Mouse (Mus musculus): Measurements from ENCODE around the gene Zfp74. TPM values are rescaled to one million over a fixed set of nuclear protein-coding genes. Genes with fewer than 3 reads are reported as not detected.

Zfp74 gene
- polyA plus RNA-seq, 1 experiment from 2014 or later = 1.5 TPM

DNA sequence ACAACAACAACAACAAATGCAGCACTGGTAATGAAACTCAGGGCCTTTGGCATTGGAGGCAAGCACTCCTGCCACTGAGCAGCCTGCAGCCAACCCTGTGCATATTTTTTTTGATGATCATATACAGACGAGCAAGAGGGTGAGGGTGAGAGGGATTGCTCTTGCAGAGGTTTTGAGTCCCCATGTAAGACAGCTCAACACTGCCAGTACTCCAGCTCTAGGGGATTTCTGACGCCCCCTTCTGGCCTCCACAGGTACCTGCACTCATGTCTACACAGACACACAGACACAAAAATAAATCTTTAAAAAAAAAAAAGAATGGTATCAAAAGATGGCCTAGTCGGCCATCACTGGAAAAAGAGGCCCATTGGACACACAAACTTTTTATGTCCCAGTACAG is 5.1 kb upstream of the Zfp74 start:
- ATAC-seq (ENCODE audit: low read depth) = no peak
- no peak overlapping the region for H3K4me3 ChIP-seq (ENCODE audit: low read depth, low read length)
- 35% methylated on average over 3 of the region's 3 CpGs for WGBS (ENCODE audit: insufficient replicate concordance)
- no peak overlapping the region for H3K27ac ChIP-seq (ENCODE audit: low read length)
- no peaks in the 10 kb centered on the region for H3K27me3 ChIP-seq (ENCODE audit: control insufficient read depth, insufficient read depth, low read depth, low read length)
- peaks cover 3% of the 10 kb centered on the region; the same call in 1 of the 2 replicates for H3K4me1 ChIP-seq (ENCODE audit: control insufficient read depth, low read depth, low read length)
- H3K9ac ChIP-seq (ENCODE audit: low read depth, low read length) = no peak overlapping the region
- H3K36me3 ChIP-seq (ENCODE audit: control insufficient read depth, insufficient read depth) = no peaks in the 10 kb centered on the region
- no peak overlapping the region for H3K4me2 ChIP-seq (ENCODE audit: low read depth, low read length)
- peaks cover 3% of the 10 kb centered on the region; the same call in 1 of the 2 replicates for H3K9me3 ChIP-seq (replicated peaks; ENCODE audit: control insufficient read depth, low read length)

- no peak overlapping the region for H3K4me2 ChIP-seq (ENCODE audit: low read depth, low read length)
- H3K4me1 ChIP-seq (ENCODE audit: control insufficient read depth, low read depth, low read length) = peaks cover 3% of the 10 kb centered on the region
- no peaks in the 10 kb centered on the region for H3K27me3 ChIP-seq (ENCODE audit: control insufficient read depth, insufficient read depth, low read depth, low read length)
- H3K4me3 ChIP-seq (ENCODE audit: low read depth, low read length) = no peak overlapping the region
- no peaks in the 10 kb centered on the region for H3K36me3 ChIP-seq (ENCODE audit: control insufficient read depth, insufficient read depth)
- 47% methylated on average over 11 of the region's 11 CpGs for WGBS (ENCODE audit: insufficient replicate concordance)
- no peak for ATAC-seq (ENCODE audit: low read depth)
- no peak overlapping the region for H3K27ac ChIP-seq (ENCODE audit: low read length)
- H3K9me3 ChIP-seq (replicated peaks; ENCODE audit: control insufficient read depth, low read length) = peaks cover 3% of the 10 kb centered on the region; the same call in 1 of the 2 replicates
- no peak overlapping the region for H3K9ac ChIP-seq (ENCODE audit: low read depth, low read length)
Measured at GRCm38 (mm10) chr7:29958125-29958724, 4.3 kb upstream of the Zfp74 start.

DNA sequence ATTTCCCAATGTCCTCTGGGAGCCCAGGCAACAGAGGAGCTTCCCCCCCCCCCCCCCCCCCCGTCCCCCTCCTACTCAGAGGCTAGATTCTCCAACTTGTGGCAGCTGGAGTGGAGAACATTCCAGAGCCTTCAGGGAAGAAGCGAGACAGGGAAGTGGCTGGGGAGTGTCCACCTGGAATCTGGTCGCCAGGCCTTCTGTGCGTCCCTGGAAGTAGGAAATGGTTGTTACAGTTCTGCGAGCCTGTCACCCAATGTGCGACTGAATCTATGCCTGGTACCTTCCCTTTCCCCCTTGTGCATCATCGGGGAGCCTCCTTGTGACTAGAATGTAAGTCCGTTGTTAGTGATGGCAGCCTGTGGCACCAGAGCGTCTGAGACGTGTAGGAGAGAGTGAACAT is 2.4 kb upstream of the Zfp74 start:
- H3K9me3 ChIP-seq (replicated peaks; ENCODE audit: control insufficient read depth, low read length) = peaks cover 3% of the 10 kb centered on the region; the same call in 1 of the 2 replicates
- H3K4me2 ChIP-seq (ENCODE audit: low read depth, low read length) = no peak overlapping the region
- ATAC-seq (ENCODE audit: low read depth) = no peak
- no peak overlapping the region for H3K4me3 ChIP-seq (ENCODE audit: low read depth, low read length)
- 63% methylated on average over 10 of the region's 10 CpGs for WGBS (ENCODE audit: insufficient replicate concordance)
- no peak overlapping the region for H3K27ac ChIP-seq (ENCODE audit: low read length)
- H3K4me1 ChIP-seq (ENCODE audit: control insufficient read depth, low read depth, low read length) = peaks cover 3% of the 10 kb centered on the region
- H3K36me3 ChIP-seq (ENCODE audit: control insufficient read depth, insufficient read depth) = no peaks in the 10 kb centered on the region
- no peak overlapping the region for H3K9ac ChIP-seq (ENCODE audit: low read depth, low read length)
- no peaks in the 10 kb centered on the region for H3K27me3 ChIP-seq (ENCODE audit: control insufficient read depth, insufficient read depth, low read depth, low read length)

DNA sequence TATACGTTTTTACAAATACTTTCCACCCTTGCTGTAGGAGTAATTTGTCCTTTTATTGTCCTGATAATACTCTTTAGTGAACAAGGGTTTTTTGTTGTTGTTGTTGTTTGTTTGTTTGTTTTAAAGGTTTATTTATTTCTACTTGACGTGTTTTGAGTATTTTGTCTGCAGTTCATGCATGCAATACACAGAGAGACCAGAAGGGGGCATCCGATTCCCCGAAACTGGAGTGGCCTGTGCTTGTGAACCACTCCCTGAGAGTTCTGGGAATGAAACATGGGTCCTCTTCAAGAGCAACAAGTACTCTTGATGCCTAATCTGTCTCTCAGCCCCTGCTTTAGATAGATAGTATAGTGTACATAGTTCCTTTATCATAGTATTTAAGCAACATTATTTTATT is 842 bp upstream of the Zfp74 start:
- Histone ChIP-seq H3K27me3 (ENCODE audit: control insufficient read depth, insufficient read depth, low read depth, low read length) (no peaks in the 10 kb centered on the region), H3K9me3 (replicated peaks; ENCODE audit: control insufficient read depth, low read length) (peaks cover 3% of the 10 kb centered on the region; the same call in 1 of the 2 replicates), H3K36me3 (ENCODE audit: control insufficient read depth, insufficient read depth) (no peaks in the 10 kb centered on the region), H3K4me2 (ENCODE audit: low read depth, low read length) (peak overlapping the region; percentile 83), H3K9ac (ENCODE audit: low read depth, low read length) (no peak overlapping the region), H3K4me3 (ENCODE audit: low read depth, low read length) (peak overlapping the region; percentile 78), H3K4me1 (ENCODE audit: control insufficient read depth, low read depth, low read length) (peaks cover 3% of the 10 kb centered on the region), H3K27ac (ENCODE audit: low read length) (no peak overlapping the region; the same call in 1 of the 2 replicates)
- ATAC-seq (ENCODE audit: low read depth) = no peak
- 20% methylated on average over 4 of the region's 4 CpGs for WGBS (ENCODE audit: insufficient replicate concordance)

DNA sequence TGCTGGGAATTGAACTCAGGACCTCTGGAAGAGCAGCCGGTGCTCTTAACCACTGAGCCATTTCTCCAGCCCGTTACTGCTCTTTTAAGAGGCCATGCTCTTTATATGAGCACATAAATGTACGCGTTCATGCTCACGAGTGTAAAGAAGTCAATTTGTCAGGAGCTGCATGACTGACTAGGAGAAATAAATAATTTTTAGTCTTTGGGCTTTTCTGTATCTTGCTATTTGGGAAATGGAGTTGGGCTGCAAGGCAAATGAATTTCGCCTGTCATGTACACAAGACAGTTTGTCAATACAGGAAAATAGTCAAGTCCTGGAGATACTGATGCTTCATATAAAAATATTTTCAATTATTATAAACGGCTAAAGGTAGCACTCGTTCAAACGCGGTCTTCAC is 803 bp downstream of the Zfp74 start:
- Histone ChIP-seq H3K4me1 (ENCODE audit: control insufficient read depth, low read depth, low read length) (peaks cover 3% of the 10 kb centered on the region), H3K4me2 (ENCODE audit: low read depth, low read length) (peak overlapping the region; percentile 83), H3K27me3 (ENCODE audit: control insufficient read depth, insufficient read depth, low read depth, low read length) (no peaks in the 10 kb centered on the region), H3K9ac (ENCODE audit: low read depth, low read length) (peak overlapping the region; percentile 85), H3K27ac (ENCODE audit: low read length) (no peak overlapping the region), H3K9me3 (replicated peaks; ENCODE audit: control insufficient read depth, low read length) (peaks cover 3% of the 10 kb centered on the region; the same call in 1 of the 2 replicates), H3K36me3 (ENCODE audit: control insufficient read depth, insufficient read depth) (no peaks in the 10 kb centered on the region), H3K4me3 (ENCODE audit: low read depth, low read length) (peak overlapping the region; percentile 78)
- WGBS (ENCODE audit: insufficient replicate concordance) = 35% methylated on average over 10 of the region's 10 CpGs
- no peak for ATAC-seq (ENCODE audit: low read depth)

DNA sequence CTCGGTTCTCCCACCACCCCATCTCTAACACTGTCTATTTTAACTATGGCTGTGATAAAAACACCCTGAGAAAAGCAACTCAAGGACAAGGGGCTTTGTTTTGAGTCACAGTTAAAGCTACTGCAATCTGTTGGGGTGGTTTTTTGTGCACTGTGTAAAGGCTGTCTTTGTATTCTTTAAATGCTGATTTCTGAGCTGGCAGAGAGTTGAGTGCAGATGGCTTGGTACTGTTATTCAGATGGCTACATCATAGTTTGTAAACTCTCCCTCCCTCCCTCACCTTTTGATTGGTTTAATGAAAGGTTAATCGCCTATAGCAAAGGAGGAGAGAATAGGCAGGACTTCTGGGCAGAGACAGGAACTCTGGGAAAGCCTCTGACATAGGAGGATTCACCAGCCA is 9.7 kb downstream of the Zfp74 start:
- ATAC-seq (ENCODE audit: low read depth) = no peak
- H3K36me3 ChIP-seq (ENCODE audit: control insufficient read depth, insufficient read depth) = no peaks in the 10 kb centered on the region
- H3K4me2 ChIP-seq (ENCODE audit: low read depth, low read length) = no peak overlapping the region
- 57% methylated on average over 2 of the region's 2 CpGs for WGBS (ENCODE audit: insufficient replicate concordance)
- no peak overlapping the region for H3K27ac ChIP-seq (ENCODE audit: low read length)
- H3K4me3 ChIP-seq (ENCODE audit: low read depth, low read length) = no peak overlapping the region
- no peak overlapping the region for H3K9ac ChIP-seq (ENCODE audit: low read depth, low read length)
- H3K4me1 ChIP-seq (ENCODE audit: control insufficient read depth, low read depth, low read length) = no peaks in the 10 kb centered on the region
- no peaks in the 10 kb centered on the region for H3K27me3 ChIP-seq (ENCODE audit: control insufficient read depth, insufficient read depth, low read depth, low read length)
- no peaks in the 10 kb centered on the region for H3K9me3 ChIP-seq (replicated peaks; ENCODE audit: control insufficient read depth, low read length)

DNA sequence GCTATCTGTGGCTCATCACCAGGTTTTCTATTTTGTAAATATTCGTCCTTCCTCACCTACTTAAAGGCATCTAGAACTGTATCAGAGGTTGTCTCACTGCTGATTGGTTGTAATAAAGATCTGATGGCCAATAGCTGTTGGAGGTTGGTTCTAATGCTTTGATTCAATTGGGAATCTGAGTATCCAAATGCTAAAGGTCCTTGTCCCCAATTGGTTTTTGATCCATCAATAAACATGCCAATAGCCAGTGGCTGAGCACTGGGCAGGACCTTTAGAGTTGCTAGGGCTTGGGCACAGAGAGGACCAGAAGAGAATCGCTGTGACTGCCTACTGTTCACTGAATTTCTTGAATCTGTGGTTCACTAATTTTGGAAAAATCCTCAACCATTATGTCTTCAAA is 10.2 kb downstream of the Zfp74 start:
- Histone ChIP-seq H3K27ac (ENCODE audit: low read length) (no peak overlapping the region), H3K4me2 (ENCODE audit: low read depth, low read length) (no peak overlapping the region), H3K9me3 (replicated peaks; ENCODE audit: control insufficient read depth, low read length) (no peaks in the 10 kb centered on the region), H3K4me1 (ENCODE audit: control insufficient read depth, low read depth, low read length) (no peaks in the 10 kb centered on the region), H3K4me3 (ENCODE audit: low read depth, low read length) (no peak overlapping the region), H3K9ac (ENCODE audit: low read depth, low read length) (no peak overlapping the region), H3K27me3 (ENCODE audit: control insufficient read depth, insufficient read depth, low read depth, low read length) (no peaks in the 10 kb centered on the region), H3K36me3 (ENCODE audit: control insufficient read depth, insufficient read depth) (no peaks in the 10 kb centered on the region)
- ATAC-seq (ENCODE audit: low read depth) = no peak
- WGBS (ENCODE audit: insufficient replicate concordance) = 64% methylated on average over 2 of the region's 2 CpGs

DNA sequence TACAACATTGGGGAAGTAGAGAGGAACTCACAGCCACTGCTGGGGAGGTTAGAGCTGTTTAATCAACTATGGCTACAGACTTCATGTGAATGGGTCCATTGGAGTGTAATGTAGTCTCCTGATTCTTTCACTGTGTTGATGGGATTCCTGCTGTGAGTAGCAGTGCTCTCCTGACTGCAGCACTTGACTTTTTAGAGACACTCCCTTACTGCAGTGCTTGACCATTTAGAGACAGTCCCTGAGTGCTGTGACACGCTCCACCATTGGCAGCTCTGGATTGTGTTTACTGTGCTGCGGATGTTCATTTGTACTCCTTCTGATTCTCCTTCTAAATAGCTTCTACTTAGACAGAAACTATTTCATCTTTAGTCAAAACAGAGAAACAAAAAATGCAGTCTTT is 11.1 kb downstream of the Zfp74 start:
- 56% methylated on average over 2 of the region's 2 CpGs for WGBS (ENCODE audit: insufficient replicate concordance)
- H3K36me3 ChIP-seq (ENCODE audit: control insufficient read depth, insufficient read depth) = 0 out of 2 replicates have a peak, but pooled peaks cover under 1% of the 10 kb centered on the region
- H3K4me1 ChIP-seq (ENCODE audit: control insufficient read depth, low read depth, low read length) = no peaks in the 10 kb centered on the region
- no peak overlapping the region for H3K4me2 ChIP-seq (ENCODE audit: low read depth, low read length)
- no peak overlapping the region for H3K27ac ChIP-seq (ENCODE audit: low read length)
- no peaks in the 10 kb centered on the region for H3K27me3 ChIP-seq (ENCODE audit: control insufficient read depth, insufficient read depth, low read depth, low read length)
- H3K9ac ChIP-seq (ENCODE audit: low read depth, low read length) = no peak overlapping the region
- no peak overlapping the region for H3K4me3 ChIP-seq (ENCODE audit: low read depth, low read length)
- ATAC-seq (ENCODE audit: low read depth) = no peak
- no peaks in the 10 kb centered on the region for H3K9me3 ChIP-seq (replicated peaks; ENCODE audit: control insufficient read depth, low read length)

- H3K27me3 ChIP-seq (ENCODE audit: control insufficient read depth, insufficient read depth, low read depth, low read length) = no peaks in the 10 kb centered on the region
- H3K36me3 ChIP-seq (ENCODE audit: control insufficient read depth, insufficient read depth) = 0 out of 2 replicates have a peak, but pooled peaks cover 2% of the 10 kb centered on the region
- 84% methylated on average over 11 of the region's 11 CpGs for WGBS (ENCODE audit: insufficient replicate concordance)
- no peak for ATAC-seq (ENCODE audit: low read depth)
- H3K4me3 ChIP-seq (ENCODE audit: low read depth, low read length) = no peak overlapping the region
- H3K4me2 ChIP-seq (ENCODE audit: low read depth, low read length) = no peak overlapping the region
- no peak overlapping the region for H3K9ac ChIP-seq (ENCODE audit: low read depth, low read length)
- H3K4me1 ChIP-seq (ENCODE audit: control insufficient read depth, low read depth, low read length) = no peaks in the 10 kb centered on the region
- H3K9me3 ChIP-seq (replicated peaks; ENCODE audit: control insufficient read depth, low read length) = no peaks in the 10 kb centered on the region
- no peak overlapping the region for H3K27ac ChIP-seq (ENCODE audit: low read length)
Measured at GRCm38 (mm10) chr7:29941027-29941426, 12.9 kb downstream of the Zfp74 start.

Data from liver, embryonic 16.5 days (tissue).